Mouse (Mus musculus) kidney, embryonic 16.5 days (tissue): ENCODE results near the gene Zfhx3. TPM values are rescaled to one million over a fixed set of nuclear protein-coding genes. Genes with fewer than 3 reads are reported as not detected.

Experiments
- ATAC-seq: fragments of 200-750 bp; cut with Nextera tagmentation; 2 replicates; pipeline ENCODE4 v1.8.0; 2017; ENCODE audit warnings: moderate TSS enrichment; ENCODE audit not compliant: low FRiP score, low TSS enrichment
- H3K27ac ChIP-seq: fragments of 300-500 bp; sonication (generic); 2 replicates; pipeline ENCODE4 v1.5.1; 2014; ENCODE audit warnings: low read length
- H3K27me3 ChIP-seq: fragments of 300-500 bp; sonication (generic); 2 replicates; pipeline ENCODE4 v1.6.1; 2014; ENCODE audit warnings: low read length, control low read depth, mixed read lengths; ENCODE audit not compliant: insufficient read depth
- H3K36me3 ChIP-seq: fragments of 300-500 bp; sonication (generic); 2 replicates; pipeline ENCODE4 v1.6.1; 2014; ENCODE audit warnings: low read length, control low read depth, mixed read lengths; ENCODE audit not compliant: insufficient read depth
- H3K4me1 ChIP-seq: fragments of 300-500 bp; sonication (generic); 2 replicates; pipeline ENCODE4 v1.6.1; 2014; ENCODE audit warnings: low read length, control low read depth, mixed read lengths; ENCODE audit not compliant: insufficient read depth
- H3K4me2 ChIP-seq: fragments of 300-500 bp; sonication (generic); replicated peaks from 2 replicates; pipeline ENCODE4 v1.6.1; 2014; ENCODE audit warnings: low read depth, low read length
- H3K4me3 ChIP-seq: fragments of 300-500 bp; sonication (generic); 2 replicates; pipeline ENCODE4 v1.5.1; 2014; ENCODE audit warnings: mild to moderate bottlenecking, low read length
- H3K9ac ChIP-seq: fragments of 300-500 bp; sonication (generic); replicated peaks from 2 replicates; pipeline ENCODE4 v1.6.1; 2014; ENCODE audit warnings: low read length
- H3K9me3 ChIP-seq: fragments of 300-500 bp; sonication (generic); 2 replicates; pipeline ENCODE4 v1.6.1; 2016; ENCODE audit warnings: low read length, control low read depth
- WGBS: fragments of 180-500 bp; shearing (Covaris S2); extraction: QIAGEN DNeasy Blood & Tissue Kit; methylation state at CpG from one replicate; pipeline ENCODE4 v1.1.7; 2014; 5-methylcytosine and 5-hydroxymethylcytosine counted together
- polyA plus RNA-seq: library from polyadenylated mRNA; unstranded; fragments of >200 nt; fragmentation: Nextera tagmentation; extraction: Ambion mirVana; gene quantifications from 2 replicates; pipeline ENCODE4 v1.2.1, GENCODE M21; 2015

The Zfhx3 gene
- polyA plus RNA-seq, 1 experiment from 2014 or later: 6.6 TPM

- WGBS: 47% methylated on average over 6 of the region's 6 CpGs
- no peak for ATAC-seq
- H3K4me3 ChIP-seq: peak overlapping the region; percentile 14; the same call in 1 of the 2 replicates
- no peaks in the 10 kb centered on the region for H3K9me3 ChIP-seq
- no peak overlapping the region for H3K9ac ChIP-seq
- H3K4me1 ChIP-seq: peaks cover 60% of the 10 kb centered on the region
- no peak overlapping the region for H3K27ac ChIP-seq
- H3K27me3 ChIP-seq: no peaks in the 10 kb centered on the region
- H3K36me3 ChIP-seq: no peaks in the 10 kb centered on the region
- peak overlapping the region; percentile 37 for H3K4me2 ChIP-seq
Measured at GRCm38 (mm10) chr8:108718031-108718430, 775.6 kb downstream of the Zfhx3 start.

DNA sequence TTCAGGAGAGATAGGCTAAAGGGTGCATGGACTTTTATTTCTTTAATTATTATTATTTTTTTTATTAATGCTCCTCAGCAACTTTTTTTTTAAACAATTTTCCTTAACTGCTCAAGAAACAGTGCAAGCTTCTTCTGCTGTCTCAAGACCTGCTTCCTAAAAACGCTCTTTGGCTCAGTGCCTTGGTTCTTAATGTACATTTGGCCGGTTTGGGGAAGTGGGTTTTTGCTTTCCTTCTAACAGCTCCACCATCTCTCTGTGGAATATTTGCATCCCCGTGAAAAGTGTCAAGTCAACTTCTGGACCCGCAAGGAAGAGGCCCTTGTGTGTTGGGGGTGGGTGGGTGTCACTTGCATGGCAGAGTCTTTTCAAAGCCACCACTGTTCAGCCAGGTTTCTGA, 778.4 kb downstream of the Zfhx3 start:
- Histone ChIP-seq H3K36me3 (no peaks in the 10 kb centered on the region), H3K4me3 (no peak overlapping the region), H3K27ac (no peak overlapping the region), H3K9me3 (no peaks in the 10 kb centered on the region), H3K4me1 (peaks cover 69% of the 10 kb centered on the region), H3K4me2 (no peak overlapping the region), H3K9ac (no peak overlapping the region), H3K27me3 (no peaks in the 10 kb centered on the region)
- 53% methylated on average over 4 of the region's 4 CpGs for WGBS
- no peak for ATAC-seq

- Histone ChIP-seq H3K36me3 (no peaks in the 10 kb centered on the region), H3K27ac (peak overlapping the region; percentile 65), H3K4me3 (no peak overlapping the region), H3K4me1 (peaks cover 69% of the 10 kb centered on the region), H3K9ac (no peak overlapping the region), H3K27me3 (no peaks in the 10 kb centered on the region), H3K4me2 (no peak overlapping the region), H3K9me3 (no peaks in the 10 kb centered on the region)
- ATAC-seq: no peak
- 36% methylated on average over 8 of the region's 8 CpGs for WGBS
Measured at GRCm38 (mm10) chr8:108722671-108723513, 780.4 kb downstream of the Zfhx3 start.

- Histone ChIP-seq H3K4me1 (peaks cover 70% of the 10 kb centered on the region), H3K27ac (peak overlapping the region; percentile 65; the same call in 1 of the 2 replicates), H3K4me2 (no peak overlapping the region), H3K27me3 (no peaks in the 10 kb centered on the region), H3K9me3 (no peaks in the 10 kb centered on the region), H3K9ac (no peak overlapping the region), H3K4me3 (no peak overlapping the region), H3K36me3 (no peaks in the 10 kb centered on the region)
- WGBS: 72% methylated on average over 11 of the region's 11 CpGs
- no peak for ATAC-seq
Measured at GRCm38 (mm10) chr8:108723636-108724035, 781.2 kb downstream of the Zfhx3 start.

DNA sequence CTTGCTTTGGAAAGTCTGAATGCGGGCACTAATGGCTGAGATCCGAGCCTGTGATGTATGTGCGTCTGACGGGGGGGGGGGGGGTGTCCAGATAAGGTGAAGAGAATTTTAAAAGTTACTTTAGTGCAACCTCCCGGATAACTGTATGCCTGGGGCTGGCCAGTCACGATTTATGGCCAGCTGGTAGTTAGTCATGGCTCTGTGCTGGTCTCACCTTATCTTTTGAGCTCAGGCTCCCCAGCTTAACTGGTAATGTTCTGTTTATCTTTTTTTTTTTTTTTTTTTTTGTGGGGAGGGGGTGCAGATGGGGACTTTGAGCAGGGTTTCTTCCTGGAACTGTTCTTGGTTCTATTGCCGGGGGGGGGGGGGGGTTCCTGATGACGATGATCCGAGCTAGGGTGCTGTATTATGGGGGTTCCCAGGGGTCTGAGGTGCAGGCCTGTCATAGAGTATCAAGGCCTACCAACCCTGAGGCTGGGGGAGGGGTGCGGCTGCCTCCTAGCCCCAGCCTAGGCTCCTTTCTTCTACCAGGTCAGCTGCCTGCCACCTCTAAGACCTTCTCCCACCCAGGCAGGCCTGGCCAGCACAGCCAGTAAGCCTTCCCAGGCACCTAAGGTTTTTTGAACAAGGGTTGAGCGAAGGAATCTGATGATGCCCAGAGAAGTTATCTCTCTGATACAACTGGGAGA, 782.5 kb downstream of the Zfhx3 start:
- no peaks in the 10 kb centered on the region for H3K36me3 ChIP-seq
- H3K4me2 ChIP-seq: no peak overlapping the region
- H3K9ac ChIP-seq: no peak overlapping the region
- H3K9me3 ChIP-seq: no peaks in the 10 kb centered on the region
- peaks cover 82% of the 10 kb centered on the region for H3K4me1 ChIP-seq
- 0 out of 2 replicates have a peak overlapping the region, but pooled peaks have one; percentile 14 for H3K27ac ChIP-seq
- no peaks in the 10 kb centered on the region for H3K27me3 ChIP-seq
- ATAC-seq: no peak
- no peak overlapping the region for H3K4me3 ChIP-seq
- 36% methylated on average over 11 of the region's 11 CpGs for WGBS

DNA sequence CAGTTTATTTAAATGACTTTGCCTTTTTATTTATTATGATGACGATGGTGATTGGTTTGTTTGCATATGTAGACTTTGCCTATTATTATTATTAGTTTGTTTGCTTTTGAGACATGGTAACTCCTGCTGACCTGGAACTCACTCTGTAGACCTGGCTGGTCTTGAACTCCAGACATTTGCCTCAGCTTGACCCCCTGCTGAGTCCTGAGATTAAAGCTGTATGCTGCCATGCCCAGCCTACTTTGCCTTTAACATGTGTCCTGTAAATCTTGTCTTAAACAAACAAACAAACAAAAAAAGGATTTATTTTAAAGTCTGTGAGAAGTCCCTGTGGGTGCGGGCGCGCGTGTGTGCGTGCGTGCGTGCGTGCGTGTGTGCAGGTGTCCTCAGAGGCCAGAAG, 783.2 kb downstream of the Zfhx3 start:
- Histone ChIP-seq H3K4me2 (no peak overlapping the region), H3K9me3 (no peaks in the 10 kb centered on the region), H3K27me3 (no peaks in the 10 kb centered on the region), H3K4me1 (peaks cover 89% of the 10 kb centered on the region), H3K9ac (no peak overlapping the region), H3K36me3 (no peaks in the 10 kb centered on the region), H3K27ac (peak overlapping the region; percentile 31; the same call in 1 of the 2 replicates), H3K4me3 (no peak overlapping the region)
- no peak for ATAC-seq
- WGBS: 67% methylated on average over 10 of the region's 10 CpGs

DNA sequence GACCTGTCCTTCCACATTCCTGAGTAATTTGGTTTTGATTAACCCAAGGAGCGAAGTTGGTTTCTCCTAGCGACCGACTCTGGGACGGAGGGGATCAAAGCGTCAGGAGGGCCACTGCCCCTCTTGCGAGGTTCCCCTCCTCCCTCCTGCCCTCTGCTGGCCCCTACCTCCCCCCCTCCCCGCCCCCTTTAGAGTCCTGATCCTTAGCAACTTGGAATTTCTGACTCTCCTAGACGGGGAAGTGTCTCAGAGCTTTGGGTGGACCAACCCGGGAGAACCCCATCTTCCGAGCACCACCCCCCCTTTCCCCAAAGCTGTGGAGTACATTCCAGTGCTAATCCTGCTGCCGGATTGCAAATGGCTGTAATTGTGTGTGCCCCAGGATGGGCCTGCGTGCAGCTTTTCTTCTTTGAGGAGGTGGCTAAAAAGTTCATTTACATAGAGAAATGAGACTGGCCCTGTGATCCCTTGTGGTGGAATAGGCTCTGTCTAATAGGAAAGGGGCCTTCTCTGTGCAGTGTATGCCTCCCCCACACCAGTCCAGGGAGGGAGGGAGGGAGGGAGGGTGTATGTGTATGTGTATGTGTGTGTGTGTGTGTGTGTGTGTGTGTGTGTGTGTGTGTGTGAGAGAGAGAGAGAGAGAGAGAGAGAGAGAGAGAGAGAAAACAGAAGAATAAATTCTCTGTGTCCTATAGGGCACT, 784.2 kb downstream of the Zfhx3 start:
- H3K27ac ChIP-seq: peak overlapping the region; percentile 83
- ATAC-seq: peak; percentile 46
- 10% methylated on average over 12 of the region's 12 CpGs for WGBS
- H3K4me3 ChIP-seq: no peak overlapping the region
- H3K36me3 ChIP-seq: no peaks in the 10 kb centered on the region
- peaks cover 99% of the 10 kb centered on the region for H3K4me1 ChIP-seq
- H3K9me3 ChIP-seq: no peaks in the 10 kb centered on the region
- peak overlapping the region; percentile 38; the same call in 1 of the 2 replicates for H3K9ac ChIP-seq
- no peaks in the 10 kb centered on the region for H3K27me3 ChIP-seq
- peak overlapping the region; percentile 42 for H3K4me2 ChIP-seq

DNA sequence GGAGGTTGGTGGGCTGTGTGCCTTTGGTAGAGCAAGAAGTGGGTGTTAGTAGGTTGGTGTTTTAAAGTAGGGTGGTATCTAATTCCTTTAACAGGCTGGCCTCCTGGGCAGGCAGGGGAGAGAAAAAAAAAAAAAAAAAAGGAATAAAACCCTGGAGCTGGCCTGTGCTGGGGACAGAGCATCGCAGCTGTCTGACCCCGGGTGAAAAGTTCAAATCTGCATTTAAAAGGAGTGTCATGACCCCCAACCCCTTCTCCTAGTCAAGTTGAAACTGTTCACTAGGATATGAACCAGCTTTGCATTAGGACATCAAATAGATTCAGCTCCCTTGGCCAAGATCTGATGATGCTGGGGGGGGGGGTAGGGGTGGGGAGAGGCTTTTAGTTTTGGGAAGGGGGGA, 786.7 kb downstream of the Zfhx3 start:
- WGBS: 0% methylated on average over 2 of the region's 2 CpGs

DNA sequence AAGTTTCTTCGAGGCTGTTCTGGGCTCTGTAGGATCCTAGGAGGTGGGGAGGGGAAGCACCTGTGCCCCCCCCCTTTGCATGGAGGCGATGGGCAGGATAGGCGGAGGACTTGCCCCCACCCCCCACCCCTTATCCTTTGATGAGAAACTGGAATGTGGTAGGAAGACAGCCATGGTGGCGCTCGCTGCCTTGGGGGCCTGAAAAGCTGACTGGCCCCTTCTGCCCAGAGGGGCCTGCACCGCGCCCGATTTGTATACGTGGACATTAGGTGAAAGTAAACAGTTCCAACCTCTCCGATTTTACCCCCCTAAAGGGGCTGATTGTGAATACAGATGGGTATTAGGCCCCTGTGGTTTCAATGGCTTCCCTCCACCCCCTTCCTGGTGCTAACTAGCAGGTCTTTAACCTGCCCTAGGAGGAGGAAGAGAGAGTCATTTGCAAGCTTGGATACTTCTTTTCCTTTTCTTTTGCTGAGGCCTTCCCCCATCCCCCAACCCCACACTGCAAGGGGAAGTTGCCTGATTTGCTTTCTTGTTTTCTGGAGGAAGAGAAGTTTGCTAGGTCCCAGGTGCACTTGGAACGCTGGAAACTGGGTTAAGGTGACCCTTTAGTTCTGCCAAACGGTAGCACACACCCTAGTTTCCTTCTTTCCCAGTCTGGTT, 787.4 kb downstream of the Zfhx3 start:
- no peak overlapping the region for H3K4me2 ChIP-seq
- no peaks in the 10 kb centered on the region for H3K27me3 ChIP-seq
- no peak overlapping the region for H3K9ac ChIP-seq
- H3K36me3 ChIP-seq: no peaks in the 10 kb centered on the region
- 40% methylated on average over 11 of the region's 12 CpGs for whole genome bisulfite sequencing
- H3K27ac ChIP-seq: peak overlapping the region; percentile 41; the same call in 1 of the 2 replicates
- H3K9me3 ChIP-seq: no peaks in the 10 kb centered on the region
- peaks cover 99% of the 10 kb centered on the region for H3K4me1 ChIP-seq
- no peak overlapping the region for H3K4me3 ChIP-seq
- ATAC-seq: no peak

More for the DNA sequence above, 786.7 kb downstream of the Zfhx3 start:
- Histone ChIP-seq H3K4me3 (no peak overlapping the region), H3K27me3 (no peaks in the 10 kb centered on the region), H3K27ac (0 out of 2 replicates have a peak overlapping the region, but pooled peaks have one; percentile 24), H3K4me1 (peaks cover 99% of the 10 kb centered on the region), H3K9ac (no peak overlapping the region), H3K36me3 (no peaks in the 10 kb centered on the region), H3K4me2 (no peak overlapping the region), H3K9me3 (no peaks in the 10 kb centered on the region)
- no peak for ATAC-seq
